Mouse (Mus musculus): Measurements from ENCODE around the gene Ushbp1. TPM values are rescaled to one million over a fixed set of nuclear protein-coding genes. Genes with fewer than 3 reads are reported as not detected.
A peak's percentile ranks its signal among the peaks of the same experiment; 100 is the strongest.

The Ushbp1 gene
- total RNA-seq, 2 experiments from 2014 or later: 6.5 TPM

- intact Hi-C loops (cut with DNase I): no loop called here
- no peak for DNase-seq
These were observed 1.1 kb downstream of the Ushbp1 start for GRCm38 (mm10) chr8:71394481-71394880.

GRCm38 (mm10) chr8:71392871-71393270 lies 2.7 kb downstream of the Ushbp1 start:
- DNase-seq: no peak

GRCm38 (mm10) chr8:71392391-71392790 lies 3.2 kb downstream of the Ushbp1 start:
- intact Hi-C loops (cut with DNase I): no loop called here
- no peak for DNase-seq

More at GRCm38 (mm10) chr8:71392871-71393270, 2.7 kb downstream of the Ushbp1 start:
- intact Hi-C loops (cut with DNase I): no loop called here

GRCm38 (mm10) chr8:71391696-71392095 lies 3.9 kb downstream of the Ushbp1 start:
- intact Hi-C loops (cut with DNase I): no loop called here
- DNase-seq: no peak

DNA sequence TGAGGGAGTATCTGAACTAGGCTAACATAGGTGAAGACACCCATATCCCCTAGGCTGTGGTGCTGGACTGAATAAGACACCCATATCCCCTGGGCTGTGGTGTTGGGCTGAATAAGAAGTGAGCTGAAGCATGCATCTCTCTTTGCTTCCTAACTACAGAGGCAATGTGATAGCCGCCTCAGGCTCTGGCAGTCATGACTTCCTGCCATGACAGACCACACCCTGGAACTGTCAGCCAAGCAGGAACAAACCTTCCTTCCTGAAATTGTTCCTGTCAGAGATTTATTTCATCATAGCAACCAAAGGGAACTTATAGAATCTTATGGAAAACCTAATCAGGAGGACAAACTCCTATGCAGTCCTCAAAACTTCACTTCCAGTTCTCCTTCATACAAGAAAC lies 7.3 kb downstream of the Ushbp1 start:
- intact Hi-C loops (cut with DNase I): no loop called here
- DNase-seq: no peak

GRCm38 (mm10) chr8:71385212-71385835 lies 10.3 kb downstream of the Ushbp1 start:
- no peak for DNase-seq

GRCm38 (mm10) chr8:71383860-71384259 lies 11.7 kb downstream of the Ushbp1 start:
- intact Hi-C loops (cut with DNase I): no loop called here
- no peak for DNase-seq

More at GRCm38 (mm10) chr8:71385212-71385835, 10.3 kb downstream of the Ushbp1 start:
- intact Hi-C loops (cut with DNase I): no loop called here

- no peak for DNase-seq
- intact Hi-C loops (cut with DNase I): no loop called here
These were observed 12.2 kb downstream of the Ushbp1 start for GRCm38 (mm10) chr8:71383396-71383795.

- intact Hi-C loops (cut with DNase I): no loop called here
- peak; percentile 86 for DNase-seq
These were observed 13.3 kb downstream of the Ushbp1 start for GRCm38 (mm10) chr8:71381971-71382961.

- DNase-seq: peak; percentile 76
These were observed 14.1 kb downstream of the Ushbp1 start, which contains the start of gene Nr2f6 for GRCm38 (mm10) chr8:71381421-71381970. Nr2f6 (minus strand) TSS chr8:71381960.

GRCm38 (mm10) chr8:71380178-71381171 lies 15.1 kb downstream of the Ushbp1 start:
- intact Hi-C loops (cut with DNase I): no loop called here
- DNase-seq: no peak

More at GRCm38 (mm10) chr8:71381421-71381970, 14.1 kb downstream of the Ushbp1 start, which contains the start of gene Nr2f6:
- intact Hi-C loops (cut with DNase I): no loop called here

DNA sequence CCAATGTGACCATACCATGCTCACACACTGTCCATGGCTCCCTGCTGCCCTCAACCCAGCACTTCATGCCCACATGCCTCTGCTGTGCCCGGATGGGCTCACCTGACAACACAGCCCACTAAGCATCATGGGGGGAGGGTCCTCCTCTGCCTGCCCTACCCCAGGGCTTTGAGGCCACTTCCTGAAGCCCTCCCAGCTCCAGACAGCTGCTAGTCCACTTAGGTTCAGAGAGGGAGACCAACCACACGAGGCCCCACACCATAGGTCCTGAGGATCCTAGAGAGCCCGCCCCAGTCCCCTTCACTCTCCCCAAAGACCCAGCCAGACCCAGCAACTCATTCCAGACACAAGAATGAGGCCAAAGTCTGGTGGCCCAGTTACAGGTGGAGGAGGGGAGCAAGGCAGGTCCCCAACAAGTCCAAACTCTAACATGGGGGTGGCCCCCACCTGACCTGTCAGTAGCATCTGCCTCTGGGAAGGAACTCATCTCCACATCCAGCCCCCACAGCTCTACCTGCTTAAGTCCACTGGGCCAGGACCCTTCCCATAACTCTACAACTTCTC lies 16.0 kb downstream of the Ushbp1 start:
- no peak for DNase-seq
- intact Hi-C loops (cut with DNase I): no loop called here

DNA sequence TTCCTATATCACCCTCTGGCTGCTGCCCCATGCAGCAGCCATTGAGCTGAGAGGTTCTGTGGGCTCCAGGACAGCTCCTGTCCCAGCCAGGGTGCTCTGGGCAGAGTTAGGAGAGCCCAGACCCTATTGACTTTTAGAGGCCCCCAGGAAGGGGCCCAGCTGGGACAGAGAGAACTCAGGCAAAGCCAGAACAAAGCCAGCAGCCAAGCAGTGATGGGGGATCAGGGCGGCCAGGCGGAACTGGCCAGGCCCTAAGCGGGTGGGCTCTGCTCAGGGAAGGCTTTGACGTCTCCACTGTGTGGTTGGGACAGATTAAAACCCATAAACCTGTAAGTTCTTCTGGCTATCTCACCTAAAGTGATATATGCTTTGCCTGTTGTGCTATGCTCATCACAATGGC lies 16.6 kb downstream of the Ushbp1 start:
- intact Hi-C loops (cut with DNase I): no loop called here
- DNase-seq: no peak

GRCm38 (mm10) chr8:71376423-71377030 lies 19.1 kb downstream of the Ushbp1 start:
- intact Hi-C loops (cut with DNase I): no loop called here
- DNase-seq: no peak

- intact Hi-C loops (cut with DNase I): no loop called here
- DNase-seq: peak; percentile 65
These were observed 19.8 kb downstream of the Ushbp1 start for GRCm38 (mm10) chr8:71375581-71376422.

DNA sequence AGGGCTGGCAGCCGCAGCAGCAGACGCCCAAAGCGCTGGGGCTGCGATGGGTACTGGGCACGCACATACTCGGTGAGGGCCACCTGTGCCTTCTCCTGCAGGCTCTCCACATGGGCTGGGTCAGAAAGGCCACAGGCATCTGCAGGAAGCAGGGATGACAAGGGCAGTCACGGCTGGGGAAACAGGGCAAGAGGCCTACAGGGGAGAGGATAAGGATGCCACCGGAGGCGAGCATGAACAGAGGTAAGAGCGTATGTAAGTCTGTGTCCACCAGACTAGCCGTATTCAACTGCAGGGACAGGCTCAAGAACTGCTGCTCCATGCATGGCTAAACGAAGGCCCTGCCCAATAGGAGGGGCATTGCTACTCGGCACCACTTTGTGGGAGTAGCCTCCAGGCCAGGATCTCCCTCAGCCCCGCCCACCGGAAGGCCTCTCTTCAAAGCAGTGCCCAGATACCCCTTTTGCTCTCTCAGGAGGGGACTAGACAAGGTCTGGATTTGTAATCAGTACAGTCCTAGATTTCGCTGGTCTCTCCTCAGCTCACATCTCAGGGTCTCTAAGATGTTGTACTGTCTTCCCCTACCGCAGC lies 20.9 kb downstream of the Ushbp1 start:
- intact Hi-C loops (cut with DNase I): no loop called here
- DNase-seq: no peak

DNA sequence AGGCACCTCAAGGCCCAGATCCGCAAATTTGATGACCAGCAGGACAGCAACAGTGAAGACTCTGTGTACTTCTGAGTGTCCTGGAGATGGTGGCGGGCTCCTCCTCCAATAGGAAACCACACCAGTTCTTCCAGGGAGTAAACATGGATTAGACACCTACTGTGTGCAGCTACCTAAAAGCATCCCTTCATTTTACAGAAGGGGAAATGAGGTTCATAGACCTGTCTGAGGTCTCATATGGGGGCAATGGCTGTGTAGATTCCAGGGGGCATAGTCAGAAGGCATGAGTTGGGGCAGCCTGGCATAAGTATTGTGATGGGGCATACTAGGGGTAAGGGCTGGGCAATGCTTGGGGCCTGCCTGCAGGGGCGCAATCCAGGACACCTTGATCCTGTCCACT lies 22.6 kb downstream of the Ushbp1 start:
- no peak for DNase-seq

GRCm38 (mm10) chr8:71372427-71372826 lies 23.2 kb downstream of the Ushbp1 start:
- intact Hi-C loops (cut with DNase I): no loop called here

More for the DNA sequence above, 22.6 kb downstream of the Ushbp1 start:
- intact Hi-C loops (cut with DNase I): no loop called here

More at GRCm38 (mm10) chr8:71372427-71372826, 23.2 kb downstream of the Ushbp1 start:
- no peak for DNase-seq

Measured in left cerebral cortex, postnatal 4 days (tissue).